12 mouse cellular contexts compared by ENCODE assay signal in the genomic region with DNA sequence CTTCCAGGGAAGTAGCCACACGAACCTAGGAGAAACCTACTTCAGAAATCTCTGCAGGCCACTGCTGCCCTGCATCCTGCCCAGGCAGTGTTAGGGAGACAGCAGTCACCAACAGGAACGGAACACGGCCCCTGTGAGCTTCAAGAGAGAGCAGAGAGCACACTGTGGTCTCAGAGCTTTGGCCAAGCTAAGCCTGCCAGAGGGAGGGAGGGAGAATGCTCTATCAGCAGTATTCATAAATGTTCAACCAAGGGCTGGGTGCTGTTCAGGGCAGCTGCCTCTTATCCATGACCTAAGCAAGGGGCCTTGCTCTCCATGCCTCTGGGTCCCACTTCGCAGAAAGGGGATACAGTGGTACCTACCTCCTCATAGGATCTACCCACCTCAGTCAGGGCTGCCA. TPM values are rescaled to one million over a fixed set of nuclear protein-coding genes. Genes with fewer than 3 reads are reported as not detected.
DNase-seq lines count a peak whose midpoint lies in the region; ATAC-seq and TF ChIP-seq lines count a peak whose summit lies in the region.
"Had no signal": no experiment of that assay in that cellular context is flagged by ENCODE, and none has a peak within 500 bp of the region (broad histone marks: within the 10 kb centered on the region; RNA-seq: fewer than 3 reads in every experiment).

No protein-coding gene starts in this region.

- peak overlapping the region; percentile 92 for H3K27ac ChIP-seq in hindbrain, embryonic 10.5 days
- no peak overlapping the region for H3K27ac ChIP-seq in hindbrain, embryonic 16.5 days (ENCODE audit: low read depth, low read length)
- H3K27ac ChIP-seq in embryonic facial prominence, embryonic 10.5 days (replicated peaks) = peak overlapping the region; percentile 83
- H3K27ac ChIP-seq in hindbrain, embryonic 13.5 days = peak overlapping the region; percentile 94
- peak overlapping the region; percentile 73; the same call in 1 of the 2 replicates for H3K27ac ChIP-seq in limb, embryonic 13.5 days
- H3K27ac ChIP-seq in thymus, adult 2 months (ENCODE audit: control insufficient read depth, insufficient read depth, low read length) = no peak overlapping the region

- DNase-seq in hindbrain, embryonic 10.5 days (ENCODE audit: low spot score) = no peak
- DNase-seq in embryonic facial prominence, embryonic 10.5 days (ENCODE audit: low spot score) = no peak
- DNase-seq in thymus, adult 2 months = no peak
- DNase-seq in ovary, postnatal 14 days (ENCODE audit: low spot score) = no peak
- DNase-seq in right cerebral cortex, postnatal 4 days = no peak
- DNase-seq: cerebellum, postnatal 10 days; liver had no signal

- peaks cover 100% of the 10 kb centered on the region for H3K4me1 ChIP-seq in hindbrain, embryonic 10.5 days (replicated peaks)
- H3K4me1 ChIP-seq in hindbrain, embryonic 16.5 days (ENCODE audit: control insufficient read depth, insufficient read depth, low read depth, low read length) = peaks cover 63% of the 10 kb centered on the region
- peaks cover 98% of the 10 kb centered on the region for H3K4me1 ChIP-seq in embryonic facial prominence, embryonic 10.5 days
- H3K4me1 ChIP-seq in hindbrain, embryonic 13.5 days (replicated peaks) = peaks cover 95% of the 10 kb centered on the region
- H3K4me1 ChIP-seq in limb, embryonic 13.5 days = peaks cover 87% of the 10 kb centered on the region
- H3K4me1 ChIP-seq in thymus, adult 2 months (replicated peaks; ENCODE audit: control insufficient read depth, insufficient read depth, low read length) = no peaks in the 10 kb centered on the region

- H3K4me3 ChIP-seq in hindbrain, embryonic 10.5 days = no peak overlapping the region
- H3K4me3 ChIP-seq in hindbrain, embryonic 16.5 days (ENCODE audit: low read length) = no peak overlapping the region
- H3K4me3 ChIP-seq in embryonic facial prominence, embryonic 10.5 days = no peak overlapping the region
- H3K4me3 ChIP-seq in hindbrain, embryonic 13.5 days = no peak overlapping the region
- H3K4me3 ChIP-seq in limb, embryonic 13.5 days = no peak overlapping the region
- no peak overlapping the region for H3K4me3 ChIP-seq in thymus, adult 2 months (ENCODE audit: control insufficient read depth, insufficient read depth, low read length)
- H3K4me3 ChIP-seq: erythroblast, embryonic 14.5 days; megakaryocyte, embryonic 14.5 days had no signal

- H3K9me3 ChIP-seq in hindbrain, embryonic 10.5 days = no peaks in the 10 kb centered on the region
- H3K9me3 ChIP-seq in hindbrain, embryonic 16.5 days (ENCODE audit: control insufficient read depth, low read length) = no peaks in the 10 kb centered on the region
- H3K9me3 ChIP-seq in embryonic facial prominence, embryonic 10.5 days = no peaks in the 10 kb centered on the region
- no peaks in the 10 kb centered on the region for H3K9me3 ChIP-seq in hindbrain, embryonic 13.5 days
- no peaks in the 10 kb centered on the region for H3K9me3 ChIP-seq in limb, embryonic 13.5 days
- H3K9me3 ChIP-seq: megakaryocyte, embryonic 14.5 days had no signal

- H3K9ac ChIP-seq in hindbrain, embryonic 16.5 days (ENCODE audit: low read depth, low read length) = no peak overlapping the region
- no peak overlapping the region for H3K9ac ChIP-seq in hindbrain, embryonic 13.5 days
- H3K9ac ChIP-seq in limb, embryonic 13.5 days = no peak overlapping the region

- WGBS in hindbrain, embryonic 10.5 days = 91% methylated on average over 4 of the region's 4 CpGs
- 84% methylated on average over 4 of the region's 4 CpGs for WGBS in hindbrain, embryonic 16.5 days
- WGBS in embryonic facial prominence, embryonic 10.5 days = 86% methylated on average over 4 of the region's 4 CpGs
- 94% methylated on average over 4 of the region's 4 CpGs for WGBS in hindbrain, embryonic 13.5 days
- WGBS in limb, embryonic 13.5 days = 76% methylated on average over 4 of the region's 4 CpGs
- 93% methylated on average over 4 of the region's 4 CpGs for WGBS in thymus, adult 2 months

- TF ChIP-seq POLR2A in thymus, adult 2 months (IDR thresholded peaks at IDR 0.05; ENCODE audit: control insufficient read depth, extremely low read depth, insufficient read depth, low read length, poor library complexity) = no peak

- no peaks in the 10 kb centered on the region for H3K36me3 ChIP-seq in hindbrain, embryonic 10.5 days
- no peaks in the 10 kb centered on the region for H3K36me3 ChIP-seq in hindbrain, embryonic 16.5 days (ENCODE audit: control insufficient read depth, insufficient read depth, low read length)
- no peaks in the 10 kb centered on the region for H3K36me3 ChIP-seq in embryonic facial prominence, embryonic 10.5 days (replicated peaks)
- H3K36me3 ChIP-seq in hindbrain, embryonic 13.5 days = no peaks in the 10 kb centered on the region
- H3K36me3 ChIP-seq in limb, embryonic 13.5 days = no peaks in the 10 kb centered on the region
- H3K36me3 ChIP-seq in thymus, adult 2 months (ENCODE audit: control insufficient read depth, insufficient read depth, low read length) = no peaks in the 10 kb centered on the region

- no peak for TF ChIP-seq CTCF in thymus, adult 2 months (IDR thresholded peaks at IDR 0.05; ENCODE audit: borderline replicate concordance, control insufficient read depth, extremely low read depth, insufficient read depth, low read length, poor library complexity)

- H3K27me3 ChIP-seq in hindbrain, embryonic 10.5 days (ENCODE audit: insufficient read depth, poor library complexity, severe bottlenecking) = no peaks in the 10 kb centered on the region
- no peaks in the 10 kb centered on the region for H3K27me3 ChIP-seq in hindbrain, embryonic 16.5 days (replicated peaks; ENCODE audit: control insufficient read depth, insufficient read depth, low read length)
- no peaks in the 10 kb centered on the region for H3K27me3 ChIP-seq in embryonic facial prominence, embryonic 10.5 days (replicated peaks; ENCODE audit: low read depth, poor library complexity, severe bottlenecking)
- no peaks in the 10 kb centered on the region for H3K27me3 ChIP-seq in hindbrain, embryonic 13.5 days
- H3K27me3 ChIP-seq in limb, embryonic 13.5 days = peaks cover 9% of the 10 kb centered on the region
- no peaks in the 10 kb centered on the region for H3K27me3 ChIP-seq in thymus, adult 2 months (ENCODE audit: control insufficient read depth, insufficient read depth, low read length)

- H3K4me2 ChIP-seq in hindbrain, embryonic 16.5 days (ENCODE audit: low read length) = no peak overlapping the region
- no peak overlapping the region for H3K4me2 ChIP-seq in hindbrain, embryonic 13.5 days
- no peak overlapping the region for H3K4me2 ChIP-seq in limb, embryonic 13.5 days (replicated peaks)

- no peak for ATAC-seq in hindbrain, embryonic 16.5 days
- ATAC-seq in hindbrain, embryonic 13.5 days (ENCODE audit: low FRiP score) = no peak
- ATAC-seq in limb, embryonic 13.5 days (ENCODE audit: low FRiP score, low read depth) = no peak

RNA-seq across cellular contexts. Expression of gene Tspan18, which starts 51.7 kb away (rescaled TPM):
- 48.6 and 55.1 TPM in 2 replicates for polyA plus RNA-seq in hindbrain, embryonic 10.5 days (2016; fragmentation: Nextera tagmentation; extraction: Ambion mirVana)
- 15.7 and 24.2 TPM in 2 replicates for polyA plus RNA-seq in hindbrain, embryonic 16.5 days (2015; fragmentation: Nextera tagmentation; extraction: Ambion mirVana)
- polyA plus RNA-seq in embryonic facial prominence, embryonic 10.5 days (2016; fragmentation: Nextera tagmentation; extraction: Ambion mirVana) = 20.7 and 25.3 TPM in 2 replicates
- 23.6 and 32.5 TPM in 2 replicates for polyA plus RNA-seq in hindbrain, embryonic 13.5 days (2015; fragmentation: Nextera tagmentation; extraction: Ambion mirVana)
- 17.2 and 19.5 TPM in 2 replicates for polyA plus RNA-seq in limb, embryonic 13.5 days (2015; fragmentation: Nextera tagmentation; extraction: Ambion mirVana)
- 10.7 and 12.2 TPM in 2 replicates for polyA plus RNA-seq in thymus, adult 2 months (2012; rRNA removed)

Comparison
In these comparisons a context has a peak if more than half of its experiments do, and no peak if none do; other contexts are left out.
1. H3K27ac ChIP-seq: peak in hindbrain, embryonic 10.5 days (single experiment), embryonic facial prominence, embryonic 10.5 days (single experiment), hindbrain, embryonic 13.5 days (single experiment) and limb, embryonic 13.5 days (single experiment); none in hindbrain, embryonic 16.5 days (single experiment) and thymus, adult 2 months (single experiment).